Mouse (Mus musculus) forebrain, embryonic 11.5 days (tissue): ENCODE measurements around the gene Ugt1a2. TPM values are rescaled to one million over a fixed set of nuclear protein-coding genes. Genes with fewer than 3 reads are reported as not detected.

Experiments used
- ATAC-seq: fragments of 200-750 bp; cut with Nextera tagmentation; replicated peaks from 2 replicates; pipeline ENCODE4 v1.8.0; 2017; ENCODE audit warnings: moderate TSS enrichment; ENCODE audit not compliant: low FRiP score
- DNase-seq: peaks from one replicate; pipeline ENCODE4 v3.0.0-alpha.2; 2017; ENCODE audit warnings: low spot score
- H3K27ac ChIP-seq: fragments of 300-500 bp; sonication (generic); 2 replicates; pipeline ENCODE4 v1.5.1; 2014; ENCODE audit warnings: low read depth, low read length
- H3K27me3 ChIP-seq: fragments of 300-500 bp; sonication (generic); 2 replicates; pipeline ENCODE4 v1.6.1; 2014; ENCODE audit warnings: mild to moderate bottlenecking, low read length, mixed read lengths; ENCODE audit not compliant: control insufficient read depth, insufficient read depth
- H3K36me3 ChIP-seq: fragments of 300-500 bp; sonication (generic); 2 replicates; pipeline ENCODE4 v1.6.1; 2014; ENCODE audit warnings: mild to moderate bottlenecking, low read length, moderate library complexity, mixed read lengths; ENCODE audit not compliant: control insufficient read depth, insufficient read depth
- H3K4me1 ChIP-seq: fragments of 300-500 bp; sonication (generic); replicated peaks from 2 replicates; pipeline ENCODE4 v1.6.1; 2014; ENCODE audit warnings: low read length, mixed read lengths; ENCODE audit not compliant: control insufficient read depth, insufficient read depth
- H3K4me2 ChIP-seq: fragments of 300-500 bp; sonication (generic); 2 replicates; pipeline ENCODE4 v1.6.1; 2014; ENCODE audit warnings: low read depth, mild to moderate bottlenecking, low read length, moderate library complexity, mixed read lengths; ENCODE audit not compliant: severe bottlenecking
- H3K4me3 ChIP-seq: fragments of 300-500 bp; sonication (generic); 2 replicates; pipeline ENCODE4 v1.5.1; 2014; ENCODE audit warnings: low read depth, low read length
- H3K9ac ChIP-seq: fragments of 300-500 bp; sonication (generic); 2 replicates; pipeline ENCODE4 v1.6.1; 2014; ENCODE audit warnings: low read length
- H3K9me3 ChIP-seq: fragments of 300-500 bp; sonication (generic); 2 replicates; pipeline ENCODE4 v1.6.1; 2016; ENCODE audit warnings: low read length, mixed read lengths; ENCODE audit not compliant: control insufficient read depth
- WGBS: fragments of 180-500 bp; shearing (Covaris S2); extraction: QIAGEN DNeasy Blood & Tissue Kit; methylation state at CpG from one replicate; pipeline ENCODE4 v1.1.7; 2014; 5-methylcytosine and 5-hydroxymethylcytosine counted together
- polyA plus RNA-seq: library from polyadenylated mRNA; unstranded; fragments of >200 nt; fragmentation: Nextera tagmentation; extraction: Ambion mirVana; gene quantifications from 2 replicates; pipeline ENCODE4 v1.2.1, GENCODE M21; 2014

Gene Ugt1a2
- polyA plus RNA-seq, 1 experiment from 2014 or later = not detected

GRCm38 (mm10) chr1:88246386-88246785 lies 46.0 kb downstream of the Ugt1a2 start:
- no peaks in the 10 kb centered on the region for H3K36me3 ChIP-seq
- no peak overlapping the region for H3K9ac ChIP-seq
- 42% methylated on average over 6 of the region's 6 CpGs for WGBS
- no peaks in the 10 kb centered on the region for H3K4me1 ChIP-seq
- H3K4me3 ChIP-seq = no peak overlapping the region
- no peaks in the 10 kb centered on the region for H3K27me3 ChIP-seq
- DNase-seq (no peak), ATAC-seq (no peak)
- peaks cover 95% of the 10 kb centered on the region for H3K9me3 ChIP-seq
- H3K4me2 ChIP-seq = no peak overlapping the region
- no peak overlapping the region for H3K27ac ChIP-seq

DNA sequence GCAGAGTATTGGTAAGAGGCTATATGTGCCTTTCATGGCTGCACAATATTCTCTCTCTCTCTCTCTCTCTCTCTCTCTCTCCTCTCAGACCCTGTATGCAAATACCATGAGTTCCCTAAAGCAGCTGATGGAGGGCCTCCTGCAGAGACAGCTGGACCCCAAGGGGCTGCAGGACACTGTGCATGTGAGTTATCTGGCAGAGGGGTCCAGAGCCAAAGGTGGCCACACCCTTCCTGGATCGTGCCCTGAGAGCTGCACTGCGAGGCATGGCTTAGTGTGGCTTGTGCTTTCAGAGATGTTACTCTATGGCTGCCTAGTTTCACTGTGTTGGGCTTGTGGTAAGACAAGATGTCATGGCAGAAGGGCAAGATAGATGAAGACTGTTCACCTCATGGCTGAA lies 47.3 kb downstream of the Ugt1a2 start:
- Histone ChIP-seq H3K27me3 (no peaks in the 10 kb centered on the region), H3K4me3 (no peak overlapping the region), H3K4me2 (no peak overlapping the region), H3K27ac (no peak overlapping the region), H3K36me3 (no peaks in the 10 kb centered on the region), H3K4me1 (no peaks in the 10 kb centered on the region), H3K9ac (no peak overlapping the region), H3K9me3 (peaks cover 94% of the 10 kb centered on the region)
- ATAC-seq = no peak
- no peak for DNase-seq
- WGBS = 62% methylated on average over 2 of the region's 2 CpGs

DNA sequence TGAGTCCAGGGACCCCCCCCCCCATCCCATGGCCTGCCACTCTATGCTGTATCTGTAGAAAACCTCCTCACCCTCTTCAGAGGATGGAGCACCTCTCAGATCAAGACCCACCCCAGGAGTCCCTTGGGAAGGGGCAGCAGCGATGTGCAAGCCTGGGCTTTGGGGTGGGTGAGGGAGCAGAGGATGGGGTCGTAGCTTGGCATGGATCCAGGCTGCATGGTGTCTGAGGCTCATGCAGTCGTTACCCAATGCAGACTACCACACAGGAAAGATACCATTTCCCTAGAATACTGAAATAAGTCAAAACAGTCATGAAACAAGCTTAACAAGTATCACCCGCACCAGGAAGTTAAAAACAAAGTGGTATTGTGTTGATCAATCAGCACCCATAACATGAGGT lies 48.3 kb downstream of the Ugt1a2 start:
- Histone ChIP-seq H3K9me3 (peaks cover 96% of the 10 kb centered on the region), H3K27me3 (no peaks in the 10 kb centered on the region), H3K27ac (no peak overlapping the region), H3K4me2 (no peak overlapping the region), H3K4me3 (no peak overlapping the region), H3K4me1 (no peaks in the 10 kb centered on the region), H3K36me3 (no peaks in the 10 kb centered on the region), H3K9ac (no peak overlapping the region)
- no peak for DNase-seq
- whole genome bisulfite sequencing = 77% methylated on average over 4 of the region's 4 CpGs
- ATAC-seq = no peak

DNA sequence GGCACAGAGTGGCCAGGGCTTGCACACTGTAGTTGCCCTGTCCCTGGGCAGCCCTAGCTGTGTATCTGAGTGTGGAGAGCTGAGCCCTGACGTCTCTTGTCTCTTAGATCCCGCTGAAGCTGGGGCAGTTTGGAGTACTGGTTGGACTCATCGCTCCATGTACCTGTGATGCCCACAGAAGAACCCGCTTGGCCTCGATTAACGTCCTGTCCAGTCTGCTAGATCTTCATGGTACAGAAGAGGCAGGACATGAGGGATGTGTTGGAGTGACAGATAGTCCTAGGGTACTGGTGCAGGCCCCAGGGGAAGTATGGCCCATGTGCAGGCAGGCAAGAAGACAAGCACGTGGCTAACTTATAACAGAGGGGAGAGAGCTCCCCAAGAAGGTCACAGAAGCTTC lies 49.2 kb downstream of the Ugt1a2 start:
- no peaks in the 10 kb centered on the region for H3K36me3 ChIP-seq
- H3K9me3 ChIP-seq = peaks cover 96% of the 10 kb centered on the region
- H3K27me3 ChIP-seq = no peaks in the 10 kb centered on the region
- ATAC-seq = no peak
- H3K4me2 ChIP-seq = no peak overlapping the region
- DNase-seq = peak; percentile 69
- WGBS = 78% methylated on average over 7 of the region's 7 CpGs
- H3K27ac ChIP-seq = no peak overlapping the region
- H3K9ac ChIP-seq = no peak overlapping the region
- H3K4me1 ChIP-seq = no peaks in the 10 kb centered on the region
- H3K4me3 ChIP-seq = no peak overlapping the region

GRCm38 (mm10) chr1:88250023-88250422 lies 49.6 kb downstream of the Ugt1a2 start:
- DNase-seq = no peak
- H3K4me1 ChIP-seq = no peaks in the 10 kb centered on the region
- H3K9me3 ChIP-seq = peaks cover 96% of the 10 kb centered on the region
- no peak overlapping the region for H3K27ac ChIP-seq
- H3K27me3 ChIP-seq = no peaks in the 10 kb centered on the region
- H3K4me2 ChIP-seq = no peak overlapping the region
- ATAC-seq = no peak
- H3K36me3 ChIP-seq = no peaks in the 10 kb centered on the region
- H3K9ac ChIP-seq = no peak overlapping the region
- no peak overlapping the region for H3K4me3 ChIP-seq
- 82% methylated on average over 5 of the region's 5 CpGs for WGBS

GRCm38 (mm10) chr1:88253106-88253505 lies 52.7 kb downstream of the Ugt1a2 start:
- 77% methylated on average over 8 of the region's 8 CpGs for WGBS

GRCm38 (mm10) chr1:88253540-88253939 lies 53.1 kb downstream of the Ugt1a2 start:
- H3K27ac ChIP-seq = no peak overlapping the region
- H3K27me3 ChIP-seq = no peaks in the 10 kb centered on the region
- WGBS = 71% methylated on average over 6 of the region's 6 CpGs
- ATAC-seq (no peak), DNase-seq (no peak)
- no peaks in the 10 kb centered on the region for H3K36me3 ChIP-seq
- H3K4me1 ChIP-seq = no peaks in the 10 kb centered on the region
- no peak overlapping the region for H3K4me3 ChIP-seq
- peaks cover 93% of the 10 kb centered on the region for H3K9me3 ChIP-seq
- H3K4me2 ChIP-seq = no peak overlapping the region
- no peak overlapping the region for H3K9ac ChIP-seq

More at GRCm38 (mm10) chr1:88253106-88253505, 52.7 kb downstream of the Ugt1a2 start:
- Histone ChIP-seq H3K9me3 (peaks cover 96% of the 10 kb centered on the region), H3K27me3 (no peaks in the 10 kb centered on the region), H3K27ac (no peak overlapping the region), H3K4me2 (no peak overlapping the region), H3K4me1 (no peaks in the 10 kb centered on the region), H3K4me3 (no peak overlapping the region), H3K36me3 (no peaks in the 10 kb centered on the region), H3K9ac (no peak overlapping the region)
- no peak for DNase-seq
- no peak for ATAC-seq

- peaks cover 82% of the 10 kb centered on the region for H3K9me3 ChIP-seq
- no peak for ATAC-seq
- WGBS = 88% methylated on average over 12 of the region's 12 CpGs
These were observed 54.5 kb downstream of the Ugt1a2 start for GRCm38 (mm10) chr1:88254793-88255465.

GRCm38 (mm10) chr1:88255466-88255857 lies 55.1 kb downstream of the Ugt1a2 start:
- no peak for ATAC-seq
- DNase-seq = no peak
- Histone ChIP-seq H3K9ac (no peak overlapping the region), H3K27ac (no peak overlapping the region), H3K4me3 (no peak overlapping the region), H3K36me3 (peaks cover 8% of the 10 kb centered on the region; the same call in 1 of the 2 replicates), H3K9me3 (peaks cover 81% of the 10 kb centered on the region), H3K4me2 (no peak overlapping the region), H3K4me1 (no peaks in the 10 kb centered on the region), H3K27me3 (no peaks in the 10 kb centered on the region)
- 64% methylated on average over 2 of the region's 2 CpGs for WGBS

More at GRCm38 (mm10) chr1:88254793-88255465, 54.5 kb downstream of the Ugt1a2 start:
- no peaks in the 10 kb centered on the region for H3K27me3 ChIP-seq
- no peaks in the 10 kb centered on the region for H3K4me1 ChIP-seq
- no peak overlapping the region for H3K4me3 ChIP-seq
- peaks cover 3% of the 10 kb centered on the region; the same call in 1 of the 2 replicates for H3K36me3 ChIP-seq
- no peak overlapping the region for H3K27ac ChIP-seq
- no peak for DNase-seq
- no peak overlapping the region for H3K9ac ChIP-seq
- no peak overlapping the region for H3K4me2 ChIP-seq
